Mouse (Mus musculus) myocyte (in vitro differentiated cells): ENCODE data around the gene Smim20.

ENCODE experiments used
- MAX ChIP-seq: IDR thresholded peaks from one replicate; pipeline ENCODE4 v1.6.1; 2011; ENCODE audit warnings: low read depth, mild to moderate bottlenecking, control low read depth
- MYOG ChIP-seq, 3 experiments: IDR thresholded peaks; one replicate each; pipeline ENCODE4 v1.6.1; 2011; ENCODE audit warnings: control low read depth in 2 of 3, low read depth in 2 of 3, mild to moderate bottlenecking in 2 of 3; ENCODE audit not compliant: insufficient read length in 2 of 3, control insufficient read depth in 1 of 3, insufficient read depth in 1 of 3
- POLR2A ChIP-seq: IDR thresholded peaks from one replicate; pipeline ENCODE4 v1.6.1; 2011; ENCODE audit warnings: low read depth, mild to moderate bottlenecking, control low read depth, moderate library complexity; ENCODE audit not compliant: insufficient read length

DNA sequence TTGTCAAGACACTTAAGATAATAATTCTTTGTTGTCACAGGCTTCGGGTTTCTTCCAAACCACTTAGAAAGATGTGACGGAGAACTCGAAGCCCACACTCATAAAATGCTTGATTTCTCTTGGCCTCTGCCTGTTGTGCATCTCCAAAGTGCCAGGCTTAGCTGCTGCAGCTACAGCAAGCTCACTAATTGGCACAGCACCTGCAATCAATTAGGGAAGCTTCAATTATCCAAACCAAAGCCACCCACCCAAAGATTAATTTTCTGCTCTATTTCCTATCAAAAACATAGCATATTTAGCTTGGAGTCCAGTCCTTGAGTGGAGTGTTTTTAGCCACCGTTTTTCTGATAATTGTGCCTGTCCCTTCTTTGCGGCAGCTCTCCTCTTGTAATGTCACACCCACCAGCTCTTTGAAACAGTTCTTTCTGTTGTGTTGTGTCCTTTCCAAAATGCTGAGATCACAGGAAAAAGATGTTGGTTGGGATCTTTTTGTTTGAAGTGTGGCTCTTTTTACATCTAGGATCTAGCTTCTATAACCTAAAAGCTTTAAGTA is 9.7 kb downstream of the Smim20 start:
- TF ChIP-seq MYOG (IDR thresholded peaks at IDR 0.05; ENCODE audit: control insufficient read depth in 1 of 3, insufficient read depth in 1 of 3, insufficient read length in 2 of 3, low read depth in 2 of 3) (no peak), MAX (no peak), POLR2A (no peak)
